Mouse (Mus musculus): Measurements from ENCODE around the gene Hcfc1r1. TPM values are rescaled to one million over a fixed set of nuclear protein-coding genes. Genes with fewer than 3 reads are reported as not detected.

Gene Hcfc1r1
- total RNA-seq, 2 experiments from 2014 or later = 125 TPM

DNA sequence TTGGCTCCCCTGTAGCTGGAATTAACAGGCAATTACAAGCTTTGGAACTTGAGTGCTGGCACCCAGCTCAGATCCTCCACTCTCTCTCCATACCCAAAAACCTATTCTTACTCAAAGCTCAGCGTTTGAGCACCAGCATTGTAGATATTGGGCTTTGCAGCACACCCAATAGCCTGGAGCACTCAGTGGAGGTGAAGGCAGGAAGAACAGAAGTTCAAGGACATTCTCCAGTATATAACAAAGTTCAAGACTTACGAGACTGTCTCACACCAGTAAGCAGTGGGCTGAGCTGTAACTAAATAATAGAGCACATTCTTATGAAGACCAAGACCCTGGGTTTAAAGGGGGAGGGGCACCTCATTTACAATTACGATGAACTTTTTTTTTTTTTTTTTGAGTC is 635 bp upstream of the Hcfc1r1 start:
- intact Hi-C loops (cut with DNase I) = no loop called here
- DNase-seq = no peak

DNA sequence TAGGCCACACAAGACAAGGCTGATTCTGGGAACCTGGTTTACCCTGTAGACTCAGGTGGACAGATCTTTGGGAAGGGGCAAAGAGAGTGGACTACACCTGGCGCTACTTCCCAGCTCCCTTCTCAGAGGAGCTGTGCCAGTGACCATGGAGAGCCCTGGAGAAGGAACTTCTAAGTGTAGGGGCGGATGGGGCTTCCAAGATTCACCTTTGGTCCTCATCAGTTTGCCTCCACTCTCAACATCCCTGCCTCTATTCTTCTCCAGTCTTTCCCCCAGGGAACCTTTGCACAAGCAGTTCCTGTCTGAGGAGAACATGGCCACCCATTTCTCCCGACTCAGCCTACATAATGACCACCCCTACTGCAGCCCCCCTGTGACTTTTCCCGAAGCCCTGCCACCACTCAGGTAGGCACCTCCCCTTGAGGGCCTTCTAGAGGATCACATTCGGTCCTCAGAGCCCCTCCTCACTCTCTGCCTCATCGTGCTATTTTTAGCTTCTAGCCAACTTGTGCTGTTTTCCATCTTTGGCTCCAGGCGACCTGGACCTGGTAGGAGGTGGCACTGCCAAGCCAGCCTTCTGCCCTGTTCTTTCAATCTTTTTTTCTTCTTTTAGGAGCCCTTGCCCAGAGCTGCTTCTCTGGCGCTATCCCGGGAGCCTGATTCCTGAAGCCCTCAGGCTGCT is 1.0 kb downstream of the Hcfc1r1 start:
- no peak for DNase-seq
- intact Hi-C loops (cut with DNase I) = no loop called here

DNA sequence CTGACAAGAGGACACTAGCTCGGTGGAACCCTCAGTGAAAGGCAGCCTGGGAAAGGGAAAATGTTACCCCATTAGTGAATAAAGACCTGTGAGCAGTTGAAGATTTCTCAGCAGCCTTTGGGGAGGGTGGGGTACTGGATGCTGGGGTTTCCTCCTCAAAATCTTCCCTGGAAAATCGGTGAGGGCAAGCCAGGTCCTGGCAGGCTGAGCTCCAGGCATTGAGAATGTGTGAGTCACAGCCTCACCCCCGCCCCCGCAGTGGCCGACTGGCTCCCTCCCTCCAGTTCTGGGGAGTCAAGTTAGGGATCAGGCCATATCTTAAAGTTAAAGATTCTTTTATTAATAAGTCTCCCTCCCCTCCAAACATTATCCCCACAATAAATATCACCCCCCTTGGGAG is 1.7 kb downstream of the Hcfc1r1 start:
- intact Hi-C loops (cut with DNase I) = no loop called here

DNA sequence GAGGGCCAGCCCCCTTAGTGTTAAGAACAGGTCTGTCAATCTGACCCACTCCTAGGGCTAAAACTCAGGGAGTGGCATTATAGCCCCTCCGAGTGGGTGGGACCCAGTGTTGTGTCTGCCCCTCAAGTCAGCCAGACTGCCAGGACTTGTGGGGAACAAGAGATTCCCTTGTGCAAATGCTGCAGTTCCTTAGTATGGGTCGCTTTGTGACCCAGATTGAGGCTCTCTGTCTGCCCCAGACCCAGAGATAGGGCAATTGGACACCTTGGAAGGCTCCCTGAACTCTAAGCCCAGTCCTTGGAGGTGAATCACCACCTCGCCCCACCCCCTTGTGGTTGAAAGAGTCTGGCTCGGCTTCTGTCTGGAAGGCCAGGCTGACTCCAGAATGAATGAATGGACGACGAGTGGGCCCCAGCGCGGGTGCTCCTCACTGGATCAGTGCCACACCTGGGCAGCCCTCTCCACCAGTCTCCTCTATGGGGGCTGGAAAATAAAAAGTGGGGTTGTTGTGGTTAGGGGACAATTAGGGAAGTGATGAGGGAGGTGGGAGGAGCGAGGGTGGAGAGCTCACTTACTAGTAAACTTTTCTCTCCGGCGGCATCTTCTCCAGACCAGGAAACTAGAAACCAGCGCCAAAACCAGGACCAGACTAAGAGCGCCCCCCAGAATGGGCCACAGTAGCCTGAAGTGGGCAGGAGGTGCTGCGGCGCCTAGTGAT is 2.3 kb downstream of the Hcfc1r1 start:
- DNase-seq = peak; percentile 51 to 58
- intact Hi-C loops (cut with DNase I) = no loop called here

More for the DNA sequence above, 1.7 kb downstream of the Hcfc1r1 start:
- DNase-seq = peak in 1 of 2 experiments; percentile 63

DNA sequence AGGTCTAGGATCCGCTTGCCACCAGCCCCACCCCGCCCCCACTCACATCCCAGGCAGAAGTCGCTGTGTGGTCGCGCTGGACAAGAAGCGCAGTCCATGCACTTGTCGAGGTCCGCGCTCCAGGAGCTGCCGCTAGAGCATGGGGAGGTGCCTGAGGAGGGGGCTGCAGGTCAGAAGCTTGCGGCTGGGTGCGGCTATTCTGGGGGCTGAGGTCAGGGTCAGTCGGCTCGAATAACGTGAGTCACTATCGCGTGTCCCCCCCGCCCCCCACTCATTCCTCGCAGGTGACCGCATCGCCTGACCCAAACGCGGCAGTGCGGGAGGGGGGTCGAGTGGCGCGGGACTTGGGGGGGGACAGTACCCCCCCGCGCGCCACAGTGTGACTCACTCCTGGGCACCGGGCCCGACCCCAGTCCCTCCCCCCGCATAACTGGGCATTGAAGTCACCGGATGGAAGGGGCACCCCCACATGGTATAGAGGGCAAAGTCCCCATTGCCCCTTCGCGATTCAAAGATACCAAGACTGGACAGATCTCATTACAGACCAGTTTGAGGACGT is 3.2 kb downstream of the Hcfc1r1 start:
- intact Hi-C loops (cut with DNase I) = no loop called here
- peak in 1 of 2 experiments; percentile 44 for DNase-seq

DNA sequence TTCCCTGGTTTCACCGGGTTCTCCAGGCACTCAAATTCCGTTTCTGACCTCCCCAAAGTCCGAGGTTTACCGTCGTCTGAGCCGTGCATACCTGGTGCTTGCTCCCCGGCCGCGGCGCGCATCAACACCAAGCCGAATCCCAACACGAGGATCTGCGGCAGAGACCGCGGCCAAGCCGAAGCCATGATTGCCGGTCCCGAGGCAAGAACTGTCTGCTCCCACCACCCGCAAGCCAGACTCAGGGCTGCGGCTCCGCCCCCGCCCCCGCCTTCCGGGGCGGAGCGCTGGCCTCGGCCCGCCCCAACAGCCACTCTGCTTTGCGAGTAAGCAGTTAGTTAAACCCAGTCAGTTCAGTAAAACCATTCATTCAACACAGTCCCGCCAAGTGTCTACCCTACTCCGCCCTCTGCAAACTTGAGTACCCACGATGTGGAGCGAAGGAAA is 3.9 kb downstream of the Hcfc1r1 start, which contains the start of gene Tnfrsf12a:
TSS of gene Tnfrsf12a (minus strand) at position 233 of the 444 bp plus-strand sequence.
- intact Hi-C loops (cut with DNase I) = no loop called here
- DNase-seq = peak; percentile 80

DNA sequence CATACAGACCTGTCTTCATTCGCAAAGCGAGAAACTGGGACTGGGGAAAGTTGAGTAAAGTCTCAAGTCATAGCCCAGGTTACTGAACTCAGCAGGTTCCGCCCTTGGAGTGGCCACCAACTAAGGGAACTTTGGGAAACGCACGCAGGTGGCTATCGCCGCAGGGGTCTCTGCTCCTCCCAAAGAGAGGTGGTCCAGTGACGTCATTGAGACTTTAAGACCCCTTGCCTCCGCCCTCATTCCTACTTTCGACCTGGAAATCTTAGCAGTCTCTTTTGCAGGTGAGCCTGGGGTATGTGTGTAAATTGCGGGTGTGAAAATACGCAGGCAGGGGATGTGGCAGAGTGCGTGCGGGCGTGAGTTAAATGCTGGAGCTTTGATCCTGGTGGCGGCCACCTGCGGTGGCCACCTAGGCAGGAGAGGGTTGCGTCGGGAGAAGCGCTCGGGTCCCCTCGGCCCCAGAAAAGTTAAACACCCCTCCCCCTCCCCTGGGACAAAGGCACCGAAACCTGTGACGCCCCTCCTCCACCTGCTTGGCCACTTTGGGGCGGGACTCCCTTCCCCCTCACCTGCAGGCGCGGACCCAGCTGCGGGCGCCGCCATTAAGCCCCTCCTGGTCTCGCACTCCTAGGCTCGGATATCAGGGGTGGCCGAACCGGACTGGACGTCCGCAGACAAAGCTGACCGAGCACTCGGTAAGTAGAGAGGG is 5.9 kb downstream of the Hcfc1r1 start, which contains the start of gene Cldn6:
TSS of gene Cldn6 (plus strand) at position 123 of the 709 bp plus-strand sequence.
- intact Hi-C loops (cut with DNase I) = no loop called here
- no peak for DNase-seq

DNA sequence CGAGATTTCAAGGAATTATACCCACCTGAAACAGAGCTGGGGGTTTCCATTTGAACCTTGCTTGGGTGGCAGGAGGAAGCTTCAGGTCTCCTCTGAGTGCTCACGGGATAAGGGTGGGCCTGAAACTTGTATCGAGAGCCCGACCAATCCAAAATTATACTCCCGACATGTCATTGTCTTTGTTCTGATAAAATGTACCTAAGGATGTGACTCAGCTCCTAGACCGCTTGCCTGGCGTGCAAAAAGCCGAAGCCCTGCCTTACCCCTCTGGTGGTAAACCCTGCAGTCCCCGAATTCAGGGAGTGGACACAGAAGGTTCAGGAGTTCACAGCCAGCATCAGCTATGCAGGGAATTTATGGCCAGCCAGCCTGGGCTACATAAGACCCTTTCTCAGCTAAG is 6.9 kb downstream of the Hcfc1r1 start:
- intact Hi-C loops (cut with DNase I) = no loop called here
- DNase-seq = no peak

DNA sequence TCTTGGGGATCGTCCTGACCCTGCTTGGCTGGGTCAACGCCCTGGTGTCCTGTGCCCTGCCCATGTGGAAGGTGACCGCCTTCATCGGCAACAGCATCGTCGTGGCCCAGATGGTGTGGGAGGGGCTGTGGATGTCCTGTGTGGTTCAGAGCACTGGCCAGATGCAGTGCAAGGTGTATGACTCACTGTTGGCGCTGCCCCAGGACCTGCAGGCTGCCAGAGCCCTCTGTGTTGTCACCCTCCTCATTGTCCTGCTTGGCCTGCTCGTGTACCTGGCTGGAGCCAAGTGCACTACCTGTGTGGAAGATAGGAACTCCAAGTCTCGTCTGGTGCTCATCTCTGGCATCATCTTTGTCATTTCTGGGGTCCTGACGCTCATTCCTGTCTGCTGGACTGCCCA is 7.7 kb downstream of the Hcfc1r1 start:
- DNase-seq = no peak
- intact Hi-C loops (cut with DNase I) = no loop called here

DNA sequence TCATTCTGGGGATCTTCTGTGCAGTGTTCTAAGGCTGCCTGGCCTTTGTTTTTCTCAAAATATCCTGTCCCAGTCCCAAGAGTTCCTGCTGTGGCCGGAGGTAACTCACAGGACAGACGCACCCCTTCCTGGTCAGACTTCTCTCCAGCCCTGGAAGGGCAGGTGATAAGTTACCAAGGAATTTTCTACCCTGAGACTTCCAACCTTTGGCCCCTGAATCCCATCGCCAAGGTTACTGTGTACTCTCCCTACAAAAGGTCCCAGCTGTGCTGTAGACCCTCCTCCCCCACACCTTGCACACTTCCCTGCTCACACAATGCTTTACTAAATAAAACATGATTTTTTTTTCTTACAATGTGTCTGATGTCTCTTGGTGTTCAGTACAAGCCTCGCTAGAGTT is 8.7 kb downstream of the Hcfc1r1 start:
- DNase-seq = no peak
- intact Hi-C loops (cut with DNase I) = no loop called here

DNA sequence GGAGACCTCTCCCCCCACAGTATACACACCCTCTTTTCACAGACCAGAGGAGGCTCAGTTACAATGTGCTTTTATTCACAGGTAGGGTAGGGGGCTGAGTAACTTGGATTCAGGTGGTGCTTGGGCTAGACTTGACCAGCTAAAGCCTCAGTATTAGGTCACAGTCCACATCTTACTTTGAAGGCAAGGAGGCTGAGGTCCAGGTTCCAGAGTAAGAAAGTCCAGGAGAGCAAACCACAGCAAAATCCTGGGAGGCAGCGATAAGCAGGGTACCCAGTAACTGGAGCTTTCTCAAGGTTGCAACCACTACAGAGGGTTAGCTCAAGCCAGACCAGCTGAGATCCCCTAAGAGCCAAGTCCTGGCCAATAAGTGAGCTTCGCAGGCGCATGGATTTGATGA is 9.1 kb downstream of the Hcfc1r1 start:
- intact Hi-C loops (cut with DNase I) = no loop called here

DNA sequence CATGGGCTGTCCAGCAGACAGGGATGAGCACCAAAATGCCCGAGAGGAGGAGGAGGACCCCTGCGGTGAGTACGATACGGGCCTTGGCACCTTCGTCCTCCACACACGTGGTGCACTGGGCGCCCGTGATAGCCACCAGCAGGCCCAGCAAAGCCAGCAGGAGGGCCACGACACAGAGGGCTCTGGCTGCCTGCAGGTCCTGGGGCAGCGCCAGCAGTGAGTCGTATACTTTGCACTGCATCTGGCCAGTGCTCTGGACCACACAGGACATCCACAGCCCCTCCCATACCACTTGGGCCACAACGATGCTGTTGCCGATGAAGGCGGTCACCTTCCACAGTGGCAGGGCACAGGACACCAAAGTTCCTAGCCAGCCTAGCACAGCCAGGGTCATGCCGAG is 9.8 kb downstream of the Hcfc1r1 start:
- DNase-seq = no peak
- intact Hi-C loops (cut with DNase I) = no loop called here

More for the DNA sequence above, 9.1 kb downstream of the Hcfc1r1 start:
- no peak for DNase-seq

DNA sequence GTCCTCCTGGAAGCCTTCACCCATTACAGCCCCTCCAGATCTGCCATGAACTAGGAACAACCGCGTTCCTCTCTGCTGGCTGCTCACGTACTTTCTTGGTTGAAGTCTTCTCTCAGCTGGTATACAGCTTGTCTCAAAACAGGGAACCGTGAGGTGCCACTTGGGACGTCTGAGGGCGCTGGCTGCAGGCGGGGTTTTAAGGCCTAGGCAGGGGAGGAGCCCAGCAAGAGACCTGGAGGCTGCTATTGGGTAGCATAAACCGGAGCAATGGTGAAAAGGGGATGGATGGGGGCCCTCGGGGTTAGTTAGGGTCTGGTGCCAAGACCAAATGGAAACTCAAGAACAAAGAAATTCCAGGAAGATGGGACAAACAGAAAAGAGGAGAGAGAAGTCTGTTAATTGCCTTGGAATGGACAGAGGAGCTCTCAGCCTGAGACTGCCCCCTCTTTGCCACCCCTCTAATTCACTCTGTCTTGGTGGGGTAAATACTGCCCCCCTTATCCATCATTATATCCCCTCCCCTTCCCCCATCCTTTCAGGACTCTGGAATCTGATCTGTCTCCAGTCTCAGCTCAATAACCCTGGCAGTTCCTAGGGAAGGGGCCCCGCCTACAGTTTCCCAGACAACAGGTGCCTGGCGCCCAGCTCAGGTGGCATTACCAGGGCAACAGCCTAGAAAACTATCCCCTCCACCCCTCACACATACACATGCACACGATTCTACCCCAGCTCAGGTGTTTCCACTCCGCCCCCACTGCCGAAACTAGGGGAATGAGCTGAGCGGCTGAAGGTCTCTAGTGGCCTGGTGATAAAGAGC is 10.7 kb downstream of the Hcfc1r1 start, which contains the start of gene Cldn9:
TSS of gene Cldn9 (minus strand) at position 171 of the 817 bp plus-strand sequence.
- no peak for DNase-seq
- intact Hi-C loops (cut with DNase I) = no loop called here

DNA sequence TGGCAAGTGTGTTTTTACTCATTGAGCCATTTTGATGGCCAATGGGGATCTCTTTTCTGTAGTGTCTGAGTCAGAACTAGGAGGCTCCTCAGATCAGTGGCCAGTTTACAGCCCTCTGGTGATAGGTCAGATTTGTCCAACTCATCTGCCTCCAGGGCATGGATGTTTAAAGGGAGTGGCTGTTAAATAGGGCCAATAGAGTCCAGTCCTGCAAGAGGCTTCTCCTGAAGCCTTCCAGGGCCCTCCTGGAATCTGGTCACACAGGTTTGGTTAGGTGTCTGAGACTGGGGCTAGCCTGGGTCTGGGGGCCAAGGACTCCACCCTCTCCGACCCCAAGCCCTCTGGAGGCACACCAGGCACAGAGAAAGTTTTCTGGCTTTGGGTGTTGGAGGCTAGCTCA is 21.1 kb downstream of the Hcfc1r1 start:
- intact Hi-C loops (cut with DNase I) = no loop called here
- DNase-seq = no peak

DNA sequence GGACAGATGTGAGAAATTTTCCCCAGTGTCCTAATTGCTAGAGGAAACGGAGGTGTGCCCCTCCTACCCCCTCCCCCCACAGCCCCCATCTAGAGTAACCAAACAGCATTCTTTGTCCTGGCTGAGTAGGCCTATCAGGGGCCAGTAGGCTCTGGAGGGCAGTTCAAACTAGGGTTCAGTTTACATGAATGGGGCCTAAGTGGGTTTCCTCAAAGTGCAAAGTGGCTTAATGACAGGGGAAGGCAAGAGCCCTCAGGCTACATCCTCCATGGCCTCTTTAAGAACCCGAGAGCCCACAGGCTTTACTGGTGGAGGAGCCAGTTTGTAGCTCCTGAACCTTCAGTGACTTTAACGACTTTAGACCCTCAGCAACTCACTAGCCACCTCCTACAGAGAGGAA is 22.4 kb downstream of the Hcfc1r1 start:
- DNase-seq = no peak
- intact Hi-C loops (cut with DNase I) = no loop called here

DNA sequence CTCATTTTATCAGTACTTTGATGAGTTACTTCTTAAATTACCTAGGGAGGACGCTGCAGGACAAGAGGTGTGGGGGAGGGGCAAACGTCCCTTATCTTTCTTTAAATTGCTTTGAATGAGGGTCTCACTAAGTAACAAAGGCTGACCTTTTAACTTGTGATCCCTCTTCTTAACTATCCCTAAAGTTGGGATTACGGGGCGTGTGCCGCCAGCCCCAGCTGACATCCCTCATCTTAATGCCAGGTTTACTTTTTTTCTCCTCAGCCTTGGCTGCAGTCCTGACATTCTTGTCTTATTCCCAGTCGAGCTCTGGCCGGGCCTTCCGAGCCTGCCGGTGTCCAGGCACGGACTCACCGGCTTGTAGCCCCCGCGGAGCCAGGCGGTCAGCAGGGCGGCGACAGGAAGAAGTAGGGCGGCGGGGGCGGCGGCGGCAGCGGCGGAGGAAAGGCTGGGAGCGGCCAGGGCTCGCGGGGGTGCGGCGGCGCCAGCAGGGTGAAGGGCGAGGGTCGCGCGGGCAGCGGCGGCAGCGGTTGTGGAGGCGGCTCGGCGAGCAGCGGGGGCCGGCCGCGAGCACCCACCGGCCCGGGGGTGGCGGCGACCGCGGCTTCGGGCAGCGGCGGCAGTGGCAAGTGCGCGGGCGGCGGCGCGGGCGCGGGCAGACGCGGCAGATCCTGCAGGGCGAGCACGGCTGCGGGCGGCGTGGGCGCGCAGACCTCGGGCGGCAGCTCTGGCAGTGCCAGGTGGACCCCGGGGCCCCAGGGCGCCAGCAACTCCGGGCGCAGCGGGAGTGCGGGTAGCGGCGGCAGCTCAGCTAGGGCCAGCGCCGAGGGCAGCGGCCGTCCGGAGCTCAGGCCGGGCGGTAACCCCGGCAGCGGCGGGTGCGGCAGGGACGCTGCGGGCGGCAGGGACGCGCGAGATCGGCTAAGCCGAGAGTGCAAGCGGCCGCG is 26.0 kb downstream of the Hcfc1r1 start:
- peak in 1 of 2 experiments; percentile 40 for DNase-seq
- intact Hi-C loops (cut with DNase I) = no loop called here

DNA sequence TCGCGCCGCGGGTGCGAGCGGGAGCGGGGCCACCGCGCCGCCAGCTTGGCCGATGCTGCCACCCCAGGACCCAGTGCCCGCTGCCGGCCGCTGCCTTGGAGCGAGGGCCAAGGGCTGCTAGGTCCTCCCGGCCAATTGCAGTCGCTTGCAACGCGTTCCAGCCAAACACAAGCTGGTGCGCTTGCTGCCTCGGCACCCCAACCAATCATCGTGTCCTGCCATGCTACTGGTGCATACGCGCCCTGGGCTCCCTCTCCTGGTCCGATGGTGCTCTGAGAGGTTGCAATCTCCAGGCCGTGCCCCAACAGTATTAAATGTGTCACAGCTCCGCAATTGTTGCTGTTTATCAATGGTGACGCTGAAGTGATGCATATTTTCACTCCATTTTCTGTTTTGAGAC is 26.7 kb downstream of the Hcfc1r1 start:
- intact Hi-C loops (cut with DNase I) = no loop called here
- DNase-seq = peak; percentile 79 to 89

DNA sequence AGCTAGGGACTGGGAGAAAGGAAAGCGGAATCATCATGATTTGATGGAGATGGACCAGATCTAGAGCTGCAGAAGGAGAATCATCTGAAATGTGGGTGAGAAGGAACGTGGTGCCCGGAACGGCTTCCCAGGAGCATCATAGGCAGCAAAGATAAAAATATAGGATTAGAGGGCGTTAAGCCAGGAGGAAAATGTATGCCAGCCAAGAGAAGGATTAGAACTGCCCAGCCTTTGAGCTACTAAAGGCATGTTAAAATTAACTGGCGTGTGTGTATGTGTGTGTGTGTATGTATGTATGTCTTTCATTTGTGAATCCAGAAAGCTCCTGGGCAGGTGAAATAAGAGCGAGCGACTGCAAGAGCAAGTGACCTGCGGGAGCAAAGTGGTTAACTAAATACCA is 29.9 kb downstream of the Hcfc1r1 start:
- intact Hi-C loops (cut with DNase I) = no loop called here
- DNase-seq = no peak

DNA sequence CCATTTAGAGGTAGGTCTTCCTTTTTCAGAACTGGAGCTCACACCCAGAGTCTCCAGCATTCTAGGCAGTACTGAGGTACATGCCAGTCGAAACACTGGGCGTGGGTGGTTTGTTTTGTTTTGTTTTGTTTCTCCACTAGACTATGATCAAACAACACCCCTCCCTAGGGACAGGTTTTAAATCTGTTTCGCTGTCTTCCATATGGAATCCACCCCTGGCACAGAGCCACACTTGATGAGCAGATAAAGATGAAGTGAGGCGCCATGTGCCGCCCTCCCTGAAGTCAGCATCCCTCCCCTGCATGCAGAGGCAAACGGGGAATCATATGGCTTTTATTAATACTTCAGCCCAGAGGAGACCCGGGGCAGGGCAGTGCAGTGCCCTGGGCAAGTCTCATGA is 31.3 kb downstream of the Hcfc1r1 start:
- no peak for DNase-seq
- intact Hi-C loops (cut with DNase I) = loop anchor here (5.0 kb wide), 1 partner anchor 132 kb away; no protein-coding TSS in a partner anchor
